Mouse (Mus musculus) naive thymus-derived CD4-positive, alpha-beta T cell, adult 5 months (primary cell): ENCODE data around the gene Gmnn. TPM values are rescaled to one million over a fixed set of nuclear protein-coding genes. Genes with fewer than 3 reads are reported as not detected.

Source experiments
- polyA plus RNA-seq: library from polyadenylated mRNA; unstranded; fragments of 100-300 nt; shearing (Covaris generic); gene quantifications from one replicate; pipeline ENCODE4 v1.2.1, GENCODE M21; 2017

The Gmnn gene
- polyA plus RNA-seq, result 21.0 TPM

DNA sequence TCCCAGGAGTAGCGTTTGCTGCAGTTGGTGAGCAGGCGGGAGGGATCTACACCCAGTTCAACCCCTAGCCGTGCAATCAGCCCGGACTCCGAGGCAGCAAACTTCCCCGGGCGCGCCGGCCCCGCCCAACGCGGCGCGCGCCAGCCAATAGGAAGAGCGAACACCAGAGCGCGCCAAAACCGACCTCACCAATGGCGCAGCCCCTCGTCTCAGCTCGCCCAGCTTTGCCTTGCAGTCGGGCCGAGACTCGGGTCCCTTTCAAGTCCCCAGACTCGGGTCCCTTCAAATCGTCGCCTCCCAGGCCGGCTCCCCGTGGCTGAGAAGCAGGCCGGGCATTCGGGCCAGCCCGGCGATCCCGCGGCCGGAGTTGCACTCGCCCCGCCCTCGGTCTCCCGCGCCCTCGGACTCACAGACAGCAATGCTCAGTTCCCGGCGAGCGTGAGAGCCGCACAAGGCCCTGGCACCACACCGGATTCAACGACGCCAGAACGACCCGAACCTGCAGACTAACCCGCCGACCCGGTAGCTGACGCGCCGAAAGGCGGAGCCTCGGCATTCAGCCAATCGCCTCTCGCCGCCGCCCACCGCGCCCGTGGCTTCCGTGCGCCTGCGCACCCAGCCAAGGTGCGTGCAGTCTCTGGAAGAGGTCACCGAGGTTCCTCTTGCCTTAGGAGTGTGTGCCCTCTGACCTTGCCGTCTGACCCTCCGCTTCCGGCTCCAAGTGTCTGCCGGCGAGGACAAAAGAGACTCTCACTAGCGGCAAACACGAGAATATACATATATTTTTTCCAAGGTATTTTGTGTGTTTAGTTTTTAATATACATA lies at the start of gene Gmnn:
Gene Gmnn, minus strand, starts transcription at position 521 of the 825 bp plus-strand sequence.

DNA sequence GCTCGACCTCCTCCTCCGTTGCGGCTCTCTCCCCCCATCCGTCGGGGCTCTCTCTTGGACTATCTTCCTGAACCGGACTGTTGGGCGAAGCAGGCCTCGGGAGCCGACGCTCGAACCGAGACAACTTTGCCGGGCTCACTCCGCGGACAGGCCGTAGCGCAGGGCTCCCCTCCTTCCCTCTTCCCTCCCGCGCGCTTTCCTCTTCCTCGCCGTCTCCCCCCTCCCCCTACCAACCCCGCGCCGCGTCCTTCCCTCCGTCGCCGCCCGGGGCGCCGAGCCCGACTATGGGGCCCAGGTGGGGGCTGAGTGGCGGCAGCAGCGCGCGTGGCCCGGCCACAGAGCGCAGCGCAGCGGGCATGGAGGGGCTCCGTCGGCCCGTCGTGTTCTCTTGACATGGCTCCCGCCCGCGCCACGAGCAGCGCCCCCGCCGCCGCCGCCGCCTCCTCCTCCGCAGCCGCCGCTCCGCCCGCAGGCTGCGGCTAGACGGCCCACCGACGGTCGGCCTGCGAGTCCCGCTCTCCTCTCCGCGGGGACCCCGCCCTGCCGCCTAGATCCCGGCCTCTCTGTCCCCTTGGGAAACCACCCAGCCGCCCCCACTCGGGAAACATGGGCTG lies 39.7 kb upstream of the Gmnn start, which contains the start of gene BC005537:
Gene BC005537, plus strand, starts transcription at position 350 of the 614 bp plus-strand sequence.

DNA sequence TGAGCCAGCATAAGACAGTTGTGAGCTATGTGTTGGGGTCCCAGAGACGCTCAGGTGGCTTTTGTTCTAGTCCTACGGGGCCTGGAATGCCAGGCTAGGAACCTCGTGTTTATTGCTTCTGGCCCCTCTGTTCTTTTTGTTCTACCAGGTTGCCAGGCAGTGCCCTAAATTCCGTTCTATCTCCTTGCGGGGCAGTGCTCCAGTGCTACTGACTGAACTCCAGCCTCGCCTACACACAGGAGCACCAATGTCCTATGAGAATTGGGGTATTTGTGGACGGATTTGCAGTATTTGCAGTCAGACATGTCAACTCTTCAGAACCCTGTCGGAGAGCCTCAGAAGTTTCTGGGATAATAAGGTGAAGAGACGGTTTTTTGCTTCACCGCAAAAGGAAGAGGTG lies 20.7 kb downstream of the Gmnn start, which contains the start of gene Armh2:
Gene Armh2, plus strand, starts transcription at position 205 of the 400 bp plus-strand sequence.

Other genes starting within 250 kb of the Gmnn start
- gene Ripor2, start 179.7 kb downstream of the Gmnn start, polyA plus RNA-seq, result 494 TPM
- gene Armh2, start 20.7 kb downstream of the Gmnn start, polyA plus RNA-seq, result not detected
- 27.4 TPM for gene BC005537, start 39.7 kb upstream of the Gmnn start, polyA plus RNA-seq
- gene Acot13, start 69.6 kb upstream of the Gmnn start, polyA plus RNA-seq, result 36.2 TPM
- 132 TPM for gene Tdp2, start 69.8 kb upstream of the Gmnn start, polyA plus RNA-seq
- gene D130043K22Rik, start 83.2 kb upstream of the Gmnn start, polyA plus RNA-seq, result 0.14 TPM
- 1.0 TPM for gene Aldh5a1, start 175.7 kb upstream of the Gmnn start, polyA plus RNA-seq
- gene Gpld1, start 181.2 kb upstream of the Gmnn start, polyA plus RNA-seq, result 0.07 TPM